Mouse (Mus musculus) embryonic facial prominence, embryonic 13.5 days (tissue): ENCODE data around the gene Skap1. TPM values are rescaled to one million over a fixed set of nuclear protein-coding genes. Genes with fewer than 3 reads are reported as not detected.

Experiments used
- ATAC-seq: fragments of 200-750 bp; cut with Nextera tagmentation; 2 replicates; pipeline ENCODE4 v1.8.0; 2017; ENCODE audit warnings: low read depth; ENCODE audit not compliant: insufficient number of reproducible peaks, insufficient read depth, low FRiP score, low TSS enrichment
- H3K27ac ChIP-seq: fragments of 300-500 bp; sonication (generic); 2 replicates; pipeline ENCODE4 v1.5.1; 2015; ENCODE audit warnings: moderate library complexity, mild to moderate bottlenecking, inconsistent platforms
- H3K27me3 ChIP-seq: fragments of 300-500 bp; sonication (generic); 2 replicates; pipeline ENCODE4 v1.6.1; 2015; ENCODE audit warnings: mild to moderate bottlenecking, inconsistent platforms
- H3K36me3 ChIP-seq: fragments of 300-500 bp; sonication (generic); 2 replicates; pipeline ENCODE4 v1.6.1; 2015; ENCODE audit warnings: mild to moderate bottlenecking, inconsistent platforms
- H3K4me1 ChIP-seq: fragments of 300-500 bp; sonication (generic); 2 replicates; pipeline ENCODE4 v1.6.1; 2015; ENCODE audit warnings: inconsistent platforms
- H3K4me2 ChIP-seq: fragments of 300-500 bp; sonication (generic); 2 replicates; pipeline ENCODE4 v1.6.1; 2015; ENCODE audit warnings: moderate library complexity, mild to moderate bottlenecking, inconsistent platforms
- H3K4me3 ChIP-seq: fragments of 300-500 bp; sonication (generic); 2 replicates; pipeline ENCODE4 v1.5.1; 2015; ENCODE audit warnings: mild to moderate bottlenecking, inconsistent platforms
- H3K9ac ChIP-seq: fragments of 300-500 bp; sonication (generic); 2 replicates; pipeline ENCODE4 v1.6.1; 2015; ENCODE audit warnings: mild to moderate bottlenecking, inconsistent platforms
- H3K9me3 ChIP-seq: fragments of 300-500 bp; sonication (generic); 2 replicates; pipeline ENCODE4 v1.6.1; 2016; ENCODE audit warnings: inconsistent platforms
- WGBS: fragments of 180-500 bp; shearing (Covaris S2); methylation state at CpG from one replicate; pipeline ENCODE4 v1.1.7; 2015; ENCODE audit warnings: mixed read lengths; 5-methylcytosine and 5-hydroxymethylcytosine counted together
- polyA plus RNA-seq: library from polyadenylated mRNA; unstranded; fragments of >200 nt; fragmentation: Nextera tagmentation; extraction: Ambion mirVana; gene quantifications from 2 replicates; pipeline ENCODE4 v1.2.1, GENCODE M21; 2015

Gene Skap1
- polyA plus RNA-seq, 1 experiment from 2014 or later = 0.49 TPM

DNA sequence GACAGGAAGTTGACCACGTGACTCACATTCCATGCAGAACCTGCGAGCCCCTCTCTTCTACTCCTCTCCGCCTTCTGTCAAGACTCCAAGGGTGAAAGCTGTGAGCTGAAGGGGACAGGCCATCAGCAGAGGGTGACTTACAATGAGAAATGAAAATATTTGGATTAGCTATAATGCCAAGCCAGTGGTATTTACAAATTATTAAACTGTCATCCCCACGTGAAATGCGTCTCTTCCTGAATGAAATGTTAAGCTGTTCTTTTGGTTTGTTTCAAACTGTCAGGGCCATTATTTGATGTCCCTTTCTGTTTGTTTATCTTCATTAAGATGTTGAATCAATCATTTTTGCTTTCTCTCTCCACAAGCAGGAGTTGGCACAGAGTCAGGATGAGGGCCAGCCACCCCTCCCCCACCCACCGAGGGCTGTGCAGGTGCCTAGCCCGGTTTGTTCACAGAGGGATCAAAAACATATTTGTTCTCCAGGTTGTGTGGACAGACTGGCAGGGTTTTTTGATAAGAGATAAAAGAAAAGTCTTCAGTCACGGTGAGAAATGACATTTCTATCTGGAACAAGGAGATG, 210.5 kb downstream of the Skap1 start:
- Histone ChIP-seq H3K27me3 (peaks cover 21% of the 10 kb centered on the region; the same call in 1 of the 2 replicates), H3K9ac (no peak overlapping the region), H3K36me3 (no peaks in the 10 kb centered on the region), H3K4me2 (no peak overlapping the region), H3K4me1 (peaks cover 8% of the 10 kb centered on the region; the same call in 1 of the 2 replicates), H3K4me3 (no peak overlapping the region), H3K9me3 (no peaks in the 10 kb centered on the region), H3K27ac (no peak overlapping the region)
- ATAC-seq = no peak
- 37% methylated on average over 8 of the region's 8 CpGs for WGBS

GRCm38 (mm10) chr11:96678026-96678425, 213.6 kb downstream of the Skap1 start:
- no peak overlapping the region for H3K4me3 ChIP-seq
- H3K27ac ChIP-seq = no peak overlapping the region
- 91% methylated on average over 13 of the region's 13 CpGs for WGBS
- H3K9ac ChIP-seq = no peak overlapping the region
- no peak for ATAC-seq
- no peaks in the 10 kb centered on the region for H3K36me3 ChIP-seq
- H3K4me1 ChIP-seq = peaks cover 8% of the 10 kb centered on the region; the same call in 1 of the 2 replicates
- no peaks in the 10 kb centered on the region for H3K9me3 ChIP-seq
- no peak overlapping the region for H3K4me2 ChIP-seq
- peaks cover 17% of the 10 kb centered on the region; the same call in 1 of the 2 replicates for H3K27me3 ChIP-seq

DNA sequence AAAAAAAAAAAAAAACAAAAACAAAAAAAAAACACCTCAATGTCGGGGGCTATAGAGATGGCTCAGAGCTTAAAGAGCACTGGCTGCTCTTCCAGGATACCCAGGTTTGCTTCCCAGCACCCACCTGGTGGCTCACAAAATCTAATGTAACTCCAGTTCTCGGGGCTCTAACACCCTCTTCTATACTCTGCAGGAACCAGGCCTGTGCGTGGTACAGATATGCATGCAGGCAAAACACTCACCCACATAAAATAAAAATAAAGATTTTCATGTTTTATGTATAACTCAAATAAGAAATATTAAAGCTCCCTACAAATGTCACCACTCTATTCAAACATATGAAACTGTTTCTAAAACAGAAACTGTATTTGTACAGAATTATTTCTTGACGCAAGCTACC, 214.6 kb downstream of the Skap1 start:
- peaks cover 17% of the 10 kb centered on the region; the same call in 1 of the 2 replicates for H3K27me3 ChIP-seq
- no peaks in the 10 kb centered on the region for H3K36me3 ChIP-seq
- ATAC-seq = no peak
- H3K27ac ChIP-seq = no peak overlapping the region
- H3K4me1 ChIP-seq = peaks cover 4% of the 10 kb centered on the region; the same call in 1 of the 2 replicates
- 83% methylated on average over 4 of the region's 4 CpGs for whole genome bisulfite sequencing
- no peaks in the 10 kb centered on the region for H3K9me3 ChIP-seq
- H3K4me3 ChIP-seq = no peak overlapping the region
- H3K9ac ChIP-seq = no peak overlapping the region
- H3K4me2 ChIP-seq = no peak overlapping the region

DNA sequence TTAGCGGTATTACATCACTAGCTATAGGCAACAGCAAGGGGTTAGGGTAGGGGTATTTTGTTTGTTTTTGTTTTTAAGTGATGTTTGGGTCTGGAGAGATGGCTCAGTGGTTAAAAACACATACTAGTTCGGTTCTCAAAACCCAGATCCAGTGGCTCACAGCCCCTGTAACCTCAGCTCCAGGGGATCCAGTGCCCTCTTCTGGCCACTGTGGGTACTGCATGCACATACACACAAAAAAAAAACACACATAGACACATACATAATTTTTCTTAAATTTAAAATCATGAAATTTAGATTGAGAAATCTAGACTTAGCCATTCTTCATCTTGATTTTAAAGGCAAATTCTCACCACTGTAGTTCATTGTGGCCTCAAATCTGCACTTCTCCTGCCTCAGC, 221.0 kb downstream of the Skap1 start:
- H3K4me2 ChIP-seq = no peak overlapping the region
- no peaks in the 10 kb centered on the region for H3K27me3 ChIP-seq
- H3K4me1 ChIP-seq = no peaks in the 10 kb centered on the region
- H3K9ac ChIP-seq = no peak overlapping the region
- no peak for ATAC-seq
- no peaks in the 10 kb centered on the region for H3K36me3 ChIP-seq
- no peaks in the 10 kb centered on the region for H3K9me3 ChIP-seq
- H3K4me3 ChIP-seq = no peak overlapping the region
- H3K27ac ChIP-seq = no peak overlapping the region
- WGBS = 82% methylated on average over 2 of the region's 2 CpGs

GRCm38 (mm10) chr11:96686713-96687280, 222.4 kb downstream of the Skap1 start:
- no peaks in the 10 kb centered on the region for H3K4me1 ChIP-seq
- 72% methylated on average over 16 of the region's 16 CpGs for WGBS
- no peak overlapping the region for H3K9ac ChIP-seq

GRCm38 (mm10) chr11:96692250-96692649, 227.9 kb downstream of the Skap1 start:
- Histone ChIP-seq H3K4me3 (no peak overlapping the region), H3K9me3 (no peaks in the 10 kb centered on the region), H3K4me2 (no peak overlapping the region), H3K27ac (no peak overlapping the region), H3K36me3 (no peaks in the 10 kb centered on the region), H3K4me1 (peaks cover 8% of the 10 kb centered on the region), H3K9ac (no peak overlapping the region), H3K27me3 (no peaks in the 10 kb centered on the region)
- WGBS = 76% methylated on average over 5 of the region's 5 CpGs
- ATAC-seq = no peak

More at GRCm38 (mm10) chr11:96686713-96687280, 222.4 kb downstream of the Skap1 start:
- H3K36me3 ChIP-seq = no peaks in the 10 kb centered on the region
- no peak overlapping the region for H3K27ac ChIP-seq
- no peaks in the 10 kb centered on the region for H3K9me3 ChIP-seq
- no peak overlapping the region for H3K4me3 ChIP-seq
- H3K27me3 ChIP-seq = no peaks in the 10 kb centered on the region
- H3K4me2 ChIP-seq = no peak overlapping the region
- ATAC-seq = no peak

GRCm38 (mm10) chr11:96693360-96693759, 229.0 kb downstream of the Skap1 start:
- no peak overlapping the region for H3K4me2 ChIP-seq
- no peaks in the 10 kb centered on the region for H3K9me3 ChIP-seq
- H3K27ac ChIP-seq = no peak overlapping the region
- H3K36me3 ChIP-seq = no peaks in the 10 kb centered on the region
- 95% methylated on average over 11 of the region's 11 CpGs for WGBS
- H3K4me3 ChIP-seq = no peak overlapping the region
- H3K27me3 ChIP-seq = no peaks in the 10 kb centered on the region
- H3K4me1 ChIP-seq = peaks cover 13% of the 10 kb centered on the region
- H3K9ac ChIP-seq = no peak overlapping the region
- no peak for ATAC-seq

GRCm38 (mm10) chr11:96694774-96695173, 230.4 kb downstream of the Skap1 start:
- ATAC-seq = no peak
- Histone ChIP-seq H3K4me1 (peaks cover 13% of the 10 kb centered on the region), H3K27me3 (no peaks in the 10 kb centered on the region), H3K27ac (no peak overlapping the region), H3K4me2 (no peak overlapping the region), H3K4me3 (no peak overlapping the region), H3K9ac (no peak overlapping the region), H3K36me3 (no peaks in the 10 kb centered on the region), H3K9me3 (no peaks in the 10 kb centered on the region)
- 73% methylated on average over 12 of the region's 12 CpGs for WGBS

DNA sequence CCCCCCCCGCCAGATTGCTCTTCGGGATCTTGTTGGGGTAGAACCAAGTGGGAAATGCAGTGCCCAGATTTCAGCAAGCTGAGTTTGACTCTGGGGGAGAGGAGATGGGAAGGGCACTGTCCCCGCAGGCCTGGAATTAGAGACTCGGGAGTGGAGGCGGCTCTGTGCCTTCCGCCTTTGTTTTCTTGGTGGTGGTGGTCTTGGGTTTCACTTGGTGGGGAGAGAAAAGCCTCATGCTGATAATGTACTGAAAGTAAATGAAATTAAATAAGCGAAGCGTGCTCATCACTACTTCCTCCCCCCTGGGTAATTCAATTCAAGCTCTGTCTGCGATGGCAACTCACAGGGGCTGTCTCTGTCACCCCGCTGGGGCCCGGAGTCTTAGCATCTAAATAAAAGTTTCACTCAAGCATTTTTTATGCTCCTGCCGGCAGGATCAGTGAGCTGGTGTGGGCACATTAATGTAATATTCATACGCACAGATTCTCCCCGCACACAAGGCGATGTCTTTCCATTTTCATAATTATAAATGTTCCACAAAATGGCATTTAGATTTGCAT, 231.9 kb downstream of the Skap1 start:
- no peak overlapping the region for H3K9ac ChIP-seq
- no peaks in the 10 kb centered on the region for H3K27me3 ChIP-seq
- no peak overlapping the region for H3K27ac ChIP-seq
- 49% methylated on average over 15 of the region's 15 CpGs for WGBS
- H3K36me3 ChIP-seq = no peaks in the 10 kb centered on the region
- no peaks in the 10 kb centered on the region for H3K9me3 ChIP-seq
- ATAC-seq = no peak
- H3K4me2 ChIP-seq = no peak overlapping the region
- no peak overlapping the region for H3K4me3 ChIP-seq
- H3K4me1 ChIP-seq = peaks cover 13% of the 10 kb centered on the region

DNA sequence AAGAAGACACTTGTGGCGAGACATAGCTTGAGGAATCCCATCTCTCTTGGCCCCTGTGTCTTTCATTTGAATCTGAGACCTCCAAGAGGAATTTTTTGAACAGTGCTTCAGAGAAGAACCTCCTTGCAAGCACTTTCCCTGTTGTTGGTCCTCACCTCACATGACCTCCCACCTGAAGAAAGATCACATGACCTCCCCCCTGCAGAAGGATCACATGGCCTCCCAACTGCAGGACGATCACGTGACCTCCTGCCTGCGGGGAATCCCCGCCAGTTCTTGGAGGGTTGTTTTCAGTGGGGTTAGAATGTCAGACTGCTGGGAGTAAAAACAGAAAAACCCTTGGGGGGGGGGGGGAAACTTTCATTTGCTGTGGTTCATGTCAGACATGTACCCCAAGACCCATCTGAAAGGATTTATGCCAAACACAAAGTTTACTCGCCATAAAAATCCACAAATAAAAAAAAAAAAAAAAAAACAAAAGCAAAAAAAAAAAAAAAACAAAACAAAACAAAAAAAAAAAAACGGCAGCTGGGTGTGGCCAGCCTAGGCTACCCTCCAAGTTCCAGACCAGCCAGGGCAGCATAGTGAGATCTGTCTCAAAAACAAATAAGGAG, 232.6 kb downstream of the Skap1 start:
- Histone ChIP-seq H3K36me3 (no peaks in the 10 kb centered on the region), H3K4me2 (no peak overlapping the region), H3K9me3 (no peaks in the 10 kb centered on the region), H3K4me3 (no peak overlapping the region), H3K4me1 (peaks cover 13% of the 10 kb centered on the region), H3K27me3 (no peaks in the 10 kb centered on the region), H3K27ac (no peak overlapping the region), H3K9ac (no peak overlapping the region)
- no peak for ATAC-seq
- 22% methylated on average over 7 of the region's 7 CpGs for WGBS

GRCm38 (mm10) chr11:96697467-96697866, 233.1 kb downstream of the Skap1 start:
- Histone ChIP-seq H3K27ac (no peak overlapping the region), H3K9ac (no peak overlapping the region), H3K4me1 (peaks cover 13% of the 10 kb centered on the region), H3K4me2 (no peak overlapping the region), H3K27me3 (no peaks in the 10 kb centered on the region), H3K4me3 (no peak overlapping the region), H3K9me3 (no peaks in the 10 kb centered on the region), H3K36me3 (no peaks in the 10 kb centered on the region)
- no peak for ATAC-seq
- WGBS = 79% methylated on average over 4 of the region's 4 CpGs

DNA sequence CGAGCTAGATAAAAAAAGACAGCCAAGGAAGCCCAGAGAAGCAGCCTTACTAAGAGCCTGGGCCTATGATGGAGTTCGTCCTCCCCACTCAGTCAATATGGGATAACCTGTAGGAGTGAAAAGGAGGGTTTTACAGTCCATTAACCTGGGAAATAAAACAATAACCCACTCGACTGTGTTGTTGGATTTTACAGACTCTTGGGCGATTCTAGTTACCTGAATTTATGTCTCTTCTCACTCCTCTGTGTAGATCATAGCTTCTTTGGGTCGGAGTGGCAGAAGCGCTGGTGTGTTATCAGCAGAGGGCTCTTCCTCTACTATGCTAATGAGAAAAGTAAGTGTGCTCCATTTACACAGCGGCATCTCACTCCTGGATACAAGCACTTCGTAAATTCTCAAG, 239.4 kb downstream of the Skap1 start:
- H3K9ac ChIP-seq = no peak overlapping the region
- peaks cover 21% of the 10 kb centered on the region for H3K27me3 ChIP-seq
- no peak overlapping the region for H3K4me2 ChIP-seq
- H3K4me1 ChIP-seq = 0 out of 2 replicates have a peak, but pooled peaks cover 5% of the 10 kb centered on the region
- no peak for ATAC-seq
- H3K36me3 ChIP-seq = no peaks in the 10 kb centered on the region
- H3K4me3 ChIP-seq = no peak overlapping the region
- H3K9me3 ChIP-seq = no peaks in the 10 kb centered on the region
- no peak overlapping the region for H3K27ac ChIP-seq
- WGBS = 84% methylated on average over 8 of the region's 8 CpGs
